Mouse (Mus musculus) limb, embryonic 12.5 days (tissue): ENCODE results near the gene Gpr137. TPM values are rescaled to one million over a fixed set of nuclear protein-coding genes. Genes with fewer than 3 reads are reported as not detected.

Experiments used
- ATAC-seq: fragments of 200-750 bp; cut with Nextera tagmentation; 2 replicates; pipeline ENCODE4 v1.8.0; 2017; ENCODE audit warnings: low read depth, moderate TSS enrichment; ENCODE audit not compliant: insufficient number of reproducible peaks, insufficient read depth, low FRiP score, low TSS enrichment
- H3K27ac ChIP-seq: fragments of 300-500 bp; sonication (generic); 2 replicates; pipeline ENCODE4 v1.5.1; 2016; ENCODE audit warnings: mild to moderate bottlenecking, moderate library complexity
- H3K27me3 ChIP-seq: fragments of 300-500 bp; sonication (generic); 2 replicates; pipeline ENCODE4 v1.6.1; 2016; ENCODE audit warnings: mild to moderate bottlenecking, moderate library complexity
- H3K36me3 ChIP-seq: fragments of 300-500 bp; sonication (generic); 2 replicates; pipeline ENCODE4 v1.6.1; 2016; ENCODE audit warnings: mild to moderate bottlenecking, moderate library complexity
- H3K4me1 ChIP-seq: fragments of 300-500 bp; sonication (generic); replicated peaks from 2 replicates; pipeline ENCODE4 v1.6.1; 2016
- H3K4me2 ChIP-seq: fragments of 300-500 bp; sonication (generic); 2 replicates; pipeline ENCODE4 v1.6.1; 2016; ENCODE audit warnings: mild to moderate bottlenecking, moderate library complexity
- H3K4me3 ChIP-seq: fragments of 300-500 bp; sonication (generic); replicated peaks from 2 replicates; pipeline ENCODE4 v1.5.1; 2016; ENCODE audit warnings: mild to moderate bottlenecking
- H3K9ac ChIP-seq: fragments of 300-500 bp; sonication (generic); replicated peaks from 2 replicates; pipeline ENCODE4 v1.6.1; 2016; ENCODE audit warnings: mild to moderate bottlenecking, moderate library complexity
- H3K9me3 ChIP-seq: fragments of 300-500 bp; sonication (generic); 2 replicates; pipeline ENCODE4 v1.6.1; 2016; ENCODE audit warnings: mild to moderate bottlenecking, moderate library complexity
- WGBS: fragments of 180-500 bp; shearing (Covaris S2); methylation state at CpG from one replicate; pipeline ENCODE4 v1.1.7; 2016; 5-methylcytosine and 5-hydroxymethylcytosine counted together
- polyA plus RNA-seq: library from polyadenylated mRNA; unstranded; fragments of >200 nt; fragmentation: Nextera tagmentation; extraction: Ambion mirVana; gene quantifications from 2 replicates; pipeline ENCODE4 v1.2.1, GENCODE M21; 2016

The Gpr137 gene
- polyA plus RNA-seq, 1 experiment from 2014 or later, result 23.8 TPM

DNA sequence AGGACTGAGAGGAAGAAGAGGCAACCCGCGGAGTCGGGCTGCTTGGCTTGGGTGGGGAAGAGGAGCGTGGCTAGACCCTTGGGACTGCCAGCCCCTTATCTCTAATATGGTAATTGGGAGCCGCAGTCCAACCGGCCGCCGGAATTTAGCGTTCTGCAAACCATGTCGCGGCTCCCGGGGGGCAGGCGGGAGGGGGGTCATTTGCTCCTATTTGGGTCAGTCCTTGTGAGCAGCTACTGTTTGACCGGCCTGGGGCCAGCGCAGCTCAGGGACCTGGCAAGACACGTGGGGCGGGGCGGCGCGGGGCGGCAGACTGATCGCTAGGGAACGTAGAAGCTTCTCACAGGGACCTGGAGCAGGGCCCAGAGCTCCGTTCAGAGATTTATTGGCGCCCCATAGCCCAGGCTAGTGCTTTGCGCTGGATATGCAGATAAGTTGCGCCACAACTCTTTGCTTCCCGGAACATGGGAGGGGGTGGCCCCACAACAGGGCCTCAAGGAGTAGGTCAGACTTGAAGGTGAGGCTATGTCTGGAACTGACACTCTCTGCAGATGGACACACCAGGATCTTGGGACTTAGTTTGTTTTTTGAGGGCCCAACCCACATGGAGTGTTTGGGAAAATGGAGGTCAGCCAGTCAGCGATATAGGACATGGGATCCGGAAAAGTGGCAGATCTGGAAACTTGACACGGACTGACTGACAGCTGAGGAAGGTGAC is 9.9 kb upstream of the Gpr137 start:
- H3K4me1 ChIP-seq, result peaks cover 19% of the 10 kb centered on the region
- peak; percentile 3; the same call in 1 of the 2 replicates for ATAC-seq
- peak overlapping the region; percentile 63 for H3K4me3 ChIP-seq
- H3K9ac ChIP-seq, result peak overlapping the region; percentile 78
- 3% methylated on average over 31 of the region's 31 CpGs for WGBS
- no peaks in the 10 kb centered on the region for H3K9me3 ChIP-seq
- peak overlapping the region; percentile 97 for H3K27ac ChIP-seq
- peaks cover 37% of the 10 kb centered on the region for H3K36me3 ChIP-seq
- no peaks in the 10 kb centered on the region for H3K27me3 ChIP-seq
- peak overlapping the region; percentile 96 for H3K4me2 ChIP-seq

DNA sequence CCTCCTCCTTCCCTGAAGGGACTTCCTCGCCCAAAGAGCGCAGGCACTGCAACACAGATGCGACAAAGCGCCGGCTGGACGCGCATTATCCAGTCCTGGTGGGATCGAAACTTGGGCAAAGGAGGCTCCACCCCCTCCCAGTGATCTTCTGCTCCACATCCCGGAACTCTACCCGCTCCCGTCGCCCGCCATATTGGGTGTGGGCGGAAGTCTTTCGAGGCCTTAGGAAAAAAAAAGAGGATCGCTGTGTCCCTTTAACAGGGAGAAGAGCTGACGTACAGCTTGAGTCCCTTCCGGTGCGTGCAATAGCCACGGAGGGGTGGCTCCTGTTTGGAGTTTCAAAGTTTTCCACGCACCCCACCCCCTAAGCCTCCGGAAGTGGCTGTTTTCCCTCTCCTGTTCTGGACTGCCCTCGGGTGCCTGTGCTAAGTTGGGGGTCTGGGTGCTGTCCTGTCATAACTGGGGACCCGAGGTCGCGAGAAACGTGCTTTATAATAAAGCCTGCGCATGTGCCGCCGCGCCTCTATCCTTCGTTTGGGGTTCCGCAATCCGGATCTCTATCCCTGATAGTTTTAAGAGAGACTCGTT is 9.2 kb upstream of the Gpr137 start:
- Histone ChIP-seq H3K36me3 (peaks cover 30% of the 10 kb centered on the region), H3K4me1 (peaks cover 19% of the 10 kb centered on the region), H3K9ac (peak overlapping the region; percentile 78), H3K4me2 (peak overlapping the region; percentile 96), H3K4me3 (peak overlapping the region; percentile 63), H3K27ac (peak overlapping the region; percentile 97), H3K9me3 (no peaks in the 10 kb centered on the region), H3K27me3 (no peaks in the 10 kb centered on the region)
- WGBS, result under 1% methylated on average over 35 of the region's 35 CpGs
- ATAC-seq, result peak; percentile 75

DNA sequence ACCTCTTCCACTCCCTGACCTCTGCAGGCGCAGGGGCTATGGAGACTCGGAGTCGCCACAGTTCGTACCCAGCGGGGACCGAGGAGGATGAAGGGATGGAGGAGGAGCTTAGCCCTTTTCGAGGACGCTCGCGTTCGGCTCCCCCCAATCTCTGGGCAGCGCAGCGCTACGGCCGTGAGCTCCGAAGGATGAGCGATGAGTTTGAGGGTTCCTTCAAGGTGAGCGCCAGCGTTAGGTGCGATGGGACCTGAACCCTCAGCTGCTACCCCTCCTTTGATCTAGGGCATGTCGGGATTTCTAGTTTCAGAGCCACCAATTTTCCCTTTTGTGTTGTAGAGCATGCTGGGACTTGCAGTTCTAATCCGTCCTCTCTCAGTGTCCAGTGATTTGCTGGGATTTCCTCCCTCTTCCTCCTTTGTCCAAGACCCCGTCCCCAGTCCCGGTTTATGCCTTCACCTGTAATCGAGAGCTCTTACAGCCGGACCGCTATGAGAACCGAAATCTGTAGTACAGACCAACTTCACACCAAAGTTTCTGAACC is 8.4 kb upstream of the Gpr137 start:
- Histone ChIP-seq H3K27ac (peak overlapping the region; percentile 97), H3K27me3 (no peaks in the 10 kb centered on the region), H3K4me3 (peak overlapping the region; percentile 63), H3K4me2 (peak overlapping the region; percentile 96), H3K9ac (peak overlapping the region; percentile 78), H3K9me3 (no peaks in the 10 kb centered on the region), H3K4me1 (peaks cover 19% of the 10 kb centered on the region), H3K36me3 (peaks cover 30% of the 10 kb centered on the region)
- WGBS, result under 1% methylated on average over 28 of the region's 28 CpGs
- peak; percentile 18; the same call in 1 of the 2 replicates for ATAC-seq

DNA sequence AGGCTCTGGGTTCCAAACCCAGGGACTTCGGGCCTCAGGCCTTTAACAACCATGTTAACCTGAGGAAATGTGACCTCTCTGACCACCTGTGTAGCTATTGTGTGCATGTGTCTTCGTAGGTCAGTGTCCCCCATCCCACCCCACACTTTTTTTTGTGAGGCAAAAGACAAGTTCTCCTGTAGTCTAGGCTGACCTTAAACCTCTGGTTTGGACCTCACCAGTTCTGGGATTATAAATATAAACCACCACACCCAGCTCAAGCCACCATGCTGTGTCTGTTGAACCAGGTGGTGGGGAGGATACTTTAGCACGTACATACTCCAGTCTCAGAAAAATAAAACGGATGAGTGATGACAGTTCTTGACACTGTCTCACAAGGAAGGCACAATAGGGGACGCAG is 7.7 kb upstream of the Gpr137 start:
- H3K4me1 ChIP-seq, result peaks cover 19% of the 10 kb centered on the region
- no peaks in the 10 kb centered on the region for H3K9me3 ChIP-seq
- H3K27me3 ChIP-seq, result no peaks in the 10 kb centered on the region
- peak overlapping the region; percentile 96 for H3K4me2 ChIP-seq
- H3K9ac ChIP-seq, result peak overlapping the region; percentile 78; the same call in 1 of the 2 replicates
- H3K4me3 ChIP-seq, result peak overlapping the region; percentile 63
- WGBS, result 63% methylated on average over 5 of the region's 5 CpGs
- peaks cover 26% of the 10 kb centered on the region for H3K36me3 ChIP-seq
- H3K27ac ChIP-seq, result peak overlapping the region; percentile 97
- ATAC-seq, result no peak

DNA sequence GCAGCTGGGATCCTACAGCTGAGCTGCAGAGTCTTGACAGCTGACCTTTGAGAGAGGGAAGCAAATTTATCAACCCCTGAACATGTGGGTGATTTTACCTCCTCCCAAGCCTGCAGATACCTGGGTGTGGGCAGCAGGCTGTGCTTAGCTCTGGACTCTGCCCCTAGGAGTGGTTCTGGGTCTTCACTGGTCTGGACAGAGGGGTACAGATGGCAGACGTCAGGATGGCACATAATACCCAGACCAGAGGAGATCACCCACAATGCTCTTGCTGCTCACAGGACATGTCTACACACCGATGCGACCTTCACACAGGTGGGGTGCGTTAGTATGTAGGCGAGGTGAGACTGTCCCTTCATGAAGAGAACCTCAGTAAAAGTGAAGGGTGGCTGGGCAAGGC is 7.3 kb upstream of the Gpr137 start:
- H3K4me2 ChIP-seq, result 0 out of 2 replicates have a peak overlapping the region, but pooled peaks have one; percentile 96
- H3K9ac ChIP-seq, result no peak overlapping the region
- no peak overlapping the region for H3K4me3 ChIP-seq
- H3K27ac ChIP-seq, result no peak overlapping the region
- peaks cover 19% of the 10 kb centered on the region for H3K4me1 ChIP-seq
- no peak for ATAC-seq
- no peaks in the 10 kb centered on the region for H3K9me3 ChIP-seq
- H3K36me3 ChIP-seq, result peaks cover 22% of the 10 kb centered on the region
- H3K27me3 ChIP-seq, result no peaks in the 10 kb centered on the region
- WGBS, result 90% methylated on average over 5 of the region's 5 CpGs

DNA sequence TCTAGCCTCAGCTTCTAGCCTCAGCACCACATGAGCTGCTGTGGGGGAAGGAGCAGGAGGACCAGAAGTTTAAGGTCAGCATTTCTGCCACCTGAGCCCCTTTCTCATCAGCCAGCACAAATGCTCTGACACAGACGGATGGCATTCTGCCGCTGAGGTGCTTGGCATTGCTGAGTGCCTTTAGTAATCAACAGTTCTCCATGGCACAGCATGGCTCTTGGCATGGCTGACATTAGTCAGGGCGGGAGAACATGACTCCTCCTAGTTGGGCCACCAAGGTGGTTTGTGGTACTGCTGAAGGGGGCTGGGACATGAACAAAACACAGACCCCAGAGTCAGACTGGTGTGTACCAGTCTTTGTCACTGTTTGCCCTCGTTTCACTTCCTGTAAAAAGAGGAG is 5.9 kb upstream of the Gpr137 start:
- H3K36me3 ChIP-seq, result peaks cover 17% of the 10 kb centered on the region; the same call in 1 of the 2 replicates
- H3K4me2 ChIP-seq, result no peak overlapping the region
- H3K4me3 ChIP-seq, result no peak overlapping the region
- H3K4me1 ChIP-seq, result peaks cover 19% of the 10 kb centered on the region
- no peak overlapping the region for H3K9ac ChIP-seq
- no peaks in the 10 kb centered on the region for H3K27me3 ChIP-seq
- H3K27ac ChIP-seq, result no peak overlapping the region
- WGBS, result 75% methylated on average over 4 of the region's 4 CpGs
- no peak for ATAC-seq
- H3K9me3 ChIP-seq, result no peaks in the 10 kb centered on the region

DNA sequence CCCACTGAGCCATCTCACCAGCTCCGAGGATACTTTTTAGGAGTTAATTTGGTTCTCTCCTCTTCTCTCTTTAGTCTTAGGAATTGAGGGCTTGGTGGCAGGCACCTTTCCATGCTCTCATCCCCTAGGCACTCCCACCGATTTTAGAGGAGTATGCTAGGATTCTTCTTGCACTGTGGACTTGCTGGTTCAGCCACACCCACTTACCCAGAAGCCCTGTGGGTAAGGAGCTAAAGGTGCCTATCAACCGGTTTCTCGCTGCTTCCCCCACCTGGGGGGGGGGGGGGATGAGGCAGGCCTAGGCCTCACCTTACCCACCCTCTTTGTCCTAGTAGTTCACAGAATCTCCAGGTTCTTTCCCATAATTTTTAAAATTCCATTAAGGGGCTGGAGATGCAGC is 5.5 kb upstream of the Gpr137 start:
- no peak overlapping the region for H3K4me2 ChIP-seq
- no peaks in the 10 kb centered on the region for H3K9me3 ChIP-seq
- WGBS, result 46% methylated on average over 4 of the region's 4 CpGs
- no peak for ATAC-seq
- no peak overlapping the region for H3K4me3 ChIP-seq
- no peaks in the 10 kb centered on the region for H3K27me3 ChIP-seq
- no peak overlapping the region for H3K9ac ChIP-seq
- H3K4me1 ChIP-seq, result peaks cover 21% of the 10 kb centered on the region
- H3K27ac ChIP-seq, result no peak overlapping the region
- H3K36me3 ChIP-seq, result peaks cover 12% of the 10 kb centered on the region; the same call in 1 of the 2 replicates

DNA sequence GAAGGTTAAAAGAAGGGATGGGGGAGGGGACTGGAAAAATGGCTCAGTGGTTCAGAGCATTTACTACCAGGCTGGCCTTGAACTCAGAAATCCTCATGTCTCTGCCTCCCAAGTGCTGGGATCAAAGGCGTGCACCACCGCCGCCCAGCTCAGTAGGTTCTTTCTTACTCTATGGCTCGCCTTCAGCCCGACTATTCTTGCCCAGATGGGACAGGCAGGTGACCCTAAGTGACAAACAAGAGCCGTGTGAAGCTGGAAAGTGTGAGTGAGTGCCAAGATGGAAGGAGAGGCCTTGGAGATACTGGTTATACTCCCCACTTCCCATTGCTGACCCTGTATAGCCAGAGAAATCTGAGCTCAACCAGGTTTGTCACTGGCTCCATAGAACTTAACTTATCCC is 1.4 kb upstream of the Gpr137 start:
- no peak for ATAC-seq
- 92% methylated on average over 6 of the region's 6 CpGs for WGBS
- H3K4me2 ChIP-seq, result no peak overlapping the region
- H3K9ac ChIP-seq, result no peak overlapping the region
- H3K27me3 ChIP-seq, result no peaks in the 10 kb centered on the region; the same call in 1 of the 2 replicates
- peaks cover 11% of the 10 kb centered on the region; the same call in 1 of the 2 replicates for H3K36me3 ChIP-seq
- H3K4me3 ChIP-seq, result no peak overlapping the region
- H3K27ac ChIP-seq, result no peak overlapping the region
- H3K9me3 ChIP-seq, result no peaks in the 10 kb centered on the region
- H3K4me1 ChIP-seq, result peaks cover 22% of the 10 kb centered on the region

DNA sequence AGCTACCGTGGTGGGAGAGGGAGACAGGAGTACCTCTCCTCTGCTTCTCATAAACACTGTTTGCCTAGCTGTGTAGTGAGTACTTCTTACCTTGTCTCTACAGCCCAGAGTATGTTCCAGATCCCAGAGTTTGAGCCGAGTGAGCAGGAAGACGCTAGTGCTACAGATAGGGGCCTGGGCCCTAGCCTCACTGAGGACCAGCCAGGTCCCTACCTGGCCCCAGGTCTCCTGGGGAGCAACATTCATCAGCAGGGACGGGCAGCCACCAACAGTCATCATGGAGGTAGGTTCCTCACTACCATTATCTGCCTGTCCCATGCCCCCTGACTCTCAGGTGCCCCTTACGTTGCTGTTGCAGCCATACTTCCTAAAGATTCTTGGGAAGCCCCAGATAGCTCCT is 484 bp upstream of the Gpr137 start:
- no peak for ATAC-seq
- peak overlapping the region; percentile 95 for H3K27ac ChIP-seq
- WGBS, result 31% methylated on average over 5 of the region's 5 CpGs

DNA sequence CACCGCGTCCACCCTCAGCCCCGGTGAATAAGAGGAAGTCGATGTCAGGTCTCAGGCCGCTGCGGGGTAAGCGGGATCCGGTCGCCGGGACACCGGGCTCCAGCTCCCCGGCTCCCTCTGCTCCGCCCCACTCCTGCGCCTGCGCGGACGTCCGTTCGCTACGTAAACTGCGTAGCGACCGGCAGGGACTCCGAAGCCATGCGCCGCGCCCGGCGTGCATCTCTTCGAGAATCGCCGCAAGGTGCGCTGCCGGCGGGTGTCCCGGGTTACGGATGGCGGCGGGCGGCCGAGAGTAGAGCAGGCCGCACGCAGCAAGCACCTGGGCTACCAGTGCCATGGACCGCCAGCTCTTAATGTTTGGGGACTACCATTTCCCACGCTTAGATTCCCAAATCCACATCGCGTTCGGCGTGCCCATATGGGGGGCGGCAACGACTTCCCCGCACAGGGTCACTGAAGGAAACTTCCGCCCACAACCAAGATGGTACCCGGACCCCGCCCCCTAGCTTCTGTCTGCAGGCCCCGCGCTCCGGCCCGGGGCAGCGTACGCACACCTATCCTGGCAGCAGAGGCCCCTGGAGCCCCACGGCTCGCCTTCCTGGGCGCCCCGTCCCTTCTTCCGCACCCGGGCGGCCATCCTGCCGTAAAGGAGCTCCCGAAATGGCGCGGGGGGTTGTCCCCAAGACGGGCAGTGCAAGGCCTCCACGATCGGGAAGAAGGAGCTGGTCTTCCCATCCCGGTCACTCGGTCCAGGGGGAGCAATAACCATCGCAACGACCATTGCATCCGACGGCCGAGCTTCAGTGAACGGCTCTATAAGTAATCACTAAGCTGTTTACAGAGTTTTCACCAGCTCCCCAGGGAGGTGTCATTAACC is 670 bp downstream of the Gpr137 start, which contains the start of gene Bad:
Gene Bad, plus strand, starts transcription at position 490 of the 877 bp plus-strand sequence.
- H3K36me3 ChIP-seq, result peaks cover 11% of the 10 kb centered on the region; the same call in 1 of the 2 replicates
- peaks cover 22% of the 10 kb centered on the region for H3K4me1 ChIP-seq
- H3K4me2 ChIP-seq, result peak within 1 kb of the TSS; percentile 98
- H3K27ac ChIP-seq, result peak within 1 kb of the TSS; percentile 95
- WGBS, result under 1% methylated on average over 83 of the region's 83 CpGs
- H3K27me3 ChIP-seq, result peaks cover 8% of the 10 kb centered on the region
- peak within 1 kb of the TSS; percentile 85 for H3K9ac ChIP-seq
- H3K4me3 ChIP-seq, result peak within 1 kb of the TSS; percentile 78
- ATAC-seq, result peak; percentile 65
- no peaks in the 10 kb centered on the region for H3K9me3 ChIP-seq

More for the DNA sequence above, 484 bp upstream of the Gpr137 start:
- peak overlapping the region; percentile 98 for H3K4me2 ChIP-seq
- H3K27me3 ChIP-seq, result peaks cover 5% of the 10 kb centered on the region
- no peaks in the 10 kb centered on the region for H3K9me3 ChIP-seq
- peaks cover 11% of the 10 kb centered on the region; the same call in 1 of the 2 replicates for H3K36me3 ChIP-seq
- peaks cover 22% of the 10 kb centered on the region for H3K4me1 ChIP-seq
- peak overlapping the region; percentile 85 for H3K9ac ChIP-seq
- H3K4me3 ChIP-seq, result peak overlapping the region; percentile 78
